Mouse (Mus musculus): Measurements from ENCODE around the gene Orc5.

Orc5 gene

DNA sequence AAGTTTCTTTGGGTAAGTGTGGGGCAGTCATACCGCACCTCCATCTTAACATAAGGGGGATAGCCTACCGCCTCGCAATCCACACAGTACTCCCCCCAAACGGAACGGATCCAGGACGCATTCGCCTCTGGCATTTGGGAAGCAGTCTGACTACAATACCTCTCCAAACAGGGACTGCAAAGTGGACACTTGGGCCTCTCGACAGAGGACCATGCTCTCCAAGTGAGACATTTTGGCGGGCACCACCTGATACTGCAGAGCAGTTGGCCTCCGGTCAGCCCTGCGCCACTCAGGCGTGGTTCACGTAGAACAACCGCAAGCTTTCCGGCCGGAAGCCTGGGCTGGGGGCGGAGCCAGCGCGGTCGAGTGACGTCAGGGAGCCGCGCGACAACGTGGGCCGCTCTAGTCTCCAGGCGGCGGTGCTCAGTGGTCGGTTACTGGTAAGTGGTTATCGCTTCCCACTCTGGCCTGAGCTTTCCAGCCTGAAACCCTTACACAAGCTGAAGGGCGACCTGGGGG, at the start of gene Orc5:
Orc5 (minus strand) TSS at position 397 of the 519 bp plus-strand sequence.
- DNase-seq (ENCODE audit: low spot score), result peak; percentile 93

DNA sequence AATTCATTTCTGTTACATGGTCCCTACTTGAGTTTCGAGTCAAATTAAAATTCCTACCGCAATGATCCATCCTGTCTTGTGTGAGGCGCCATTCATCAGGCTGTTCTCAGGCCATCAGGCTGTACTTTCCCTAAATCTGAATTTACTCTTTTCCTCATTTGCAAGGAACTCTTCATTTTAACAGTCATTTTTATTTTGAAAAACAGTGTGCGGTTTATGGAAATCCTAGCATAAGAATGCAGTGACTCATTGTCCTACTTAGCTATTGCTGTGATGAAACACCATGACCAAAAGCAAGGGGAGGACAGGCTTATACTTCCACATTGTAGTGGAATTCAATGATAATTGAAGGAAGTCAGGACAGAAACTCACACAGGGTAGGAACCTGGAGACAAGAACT, 46.8 kb upstream of the Orc5 start:
- DNase-seq (ENCODE audit: low spot score), result peak; percentile 18

DNA sequence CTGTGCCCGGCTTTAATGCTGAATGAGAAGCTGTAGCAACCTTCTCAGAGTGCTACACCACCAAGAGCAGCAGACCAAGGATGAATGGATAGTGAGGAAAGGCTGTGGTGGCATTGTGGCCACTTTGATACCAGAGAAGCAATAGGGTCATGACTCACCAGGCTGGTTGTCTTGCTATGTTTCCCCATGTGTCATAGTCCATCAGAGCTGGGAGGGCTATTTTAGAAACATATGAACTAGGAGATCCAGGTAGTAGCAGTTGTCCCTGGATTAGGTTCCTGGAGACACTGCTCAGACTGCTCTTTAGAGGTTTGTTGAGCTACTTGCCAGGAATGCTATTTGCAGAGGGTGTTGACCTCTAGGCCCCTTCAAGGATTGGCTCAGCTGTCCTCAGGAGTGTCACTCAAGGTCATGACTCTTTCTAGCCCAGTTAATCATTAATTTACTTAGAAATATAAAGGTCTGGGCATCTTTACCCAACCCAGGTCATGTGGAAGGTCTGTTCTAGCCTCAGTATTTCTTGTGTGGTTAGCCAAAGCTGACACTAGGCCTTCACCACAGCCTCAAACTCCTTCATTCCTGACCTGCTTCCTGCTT, 39.2 kb upstream of the Orc5 start:
- DNase-seq (ENCODE audit: low spot score), result no peak

DNA sequence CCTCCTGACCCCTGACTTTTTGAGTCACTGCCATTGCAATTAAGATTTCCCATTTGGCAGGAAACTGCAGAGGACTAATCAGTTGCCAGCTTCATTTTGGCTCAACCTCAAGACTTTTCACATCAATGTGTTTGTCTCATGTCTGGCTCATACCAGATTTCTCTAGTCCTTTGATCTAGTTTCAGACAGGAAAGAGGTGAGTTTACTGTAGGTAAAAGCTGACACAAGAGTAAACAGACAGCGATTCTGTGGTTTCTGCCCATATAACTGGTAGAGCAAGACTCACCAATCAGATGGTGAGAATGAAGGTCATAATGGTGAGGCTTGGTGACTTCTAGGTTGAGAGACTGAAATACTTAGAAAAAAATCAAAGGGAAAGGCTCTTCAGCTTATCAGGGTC, 37.3 kb upstream of the Orc5 start:
- DNase-seq (ENCODE audit: low spot score), result no peak

DNA sequence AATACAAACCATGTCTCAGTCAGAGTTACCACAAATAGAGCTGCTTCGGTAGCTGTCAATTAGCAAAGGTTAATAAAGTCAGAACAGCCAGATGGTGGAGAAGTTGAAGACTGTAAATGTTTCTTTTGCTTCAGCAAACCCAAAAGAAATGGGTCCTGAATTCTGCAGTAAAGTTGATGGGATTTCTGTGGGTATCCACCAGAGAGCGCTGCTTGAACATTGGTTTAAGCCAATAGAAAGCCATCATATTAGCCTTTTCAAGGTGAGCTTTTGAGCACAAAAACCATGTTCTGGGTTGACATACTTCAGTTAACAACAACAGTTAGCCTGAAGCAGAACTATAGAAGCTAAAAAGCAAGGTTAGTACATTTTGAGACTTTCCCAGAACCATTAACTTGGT, 34.3 kb upstream of the Orc5 start:
- peak; percentile 14 for DNase-seq (ENCODE audit: low spot score)

DNA sequence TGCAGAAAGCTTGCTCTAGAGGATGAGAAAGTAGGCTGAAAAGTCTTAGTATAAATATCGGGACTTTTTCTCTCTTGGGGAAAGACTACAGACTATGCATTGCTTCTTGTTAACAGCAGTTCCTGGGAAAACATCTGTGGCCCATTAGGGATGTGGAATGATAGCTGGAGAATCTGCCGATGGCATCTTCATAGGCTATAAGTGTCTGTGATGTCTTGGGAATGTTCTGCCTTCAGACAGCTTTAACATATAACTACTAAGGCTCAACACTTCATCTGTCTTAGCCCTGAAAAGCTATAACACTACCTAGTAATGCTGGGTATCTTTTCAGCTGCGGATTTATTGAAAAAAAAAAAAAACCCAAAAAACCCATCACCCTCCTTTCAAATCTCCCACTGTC, 27.8 kb upstream of the Orc5 start:
- DNase-seq (ENCODE audit: low spot score), result no peak

DNA sequence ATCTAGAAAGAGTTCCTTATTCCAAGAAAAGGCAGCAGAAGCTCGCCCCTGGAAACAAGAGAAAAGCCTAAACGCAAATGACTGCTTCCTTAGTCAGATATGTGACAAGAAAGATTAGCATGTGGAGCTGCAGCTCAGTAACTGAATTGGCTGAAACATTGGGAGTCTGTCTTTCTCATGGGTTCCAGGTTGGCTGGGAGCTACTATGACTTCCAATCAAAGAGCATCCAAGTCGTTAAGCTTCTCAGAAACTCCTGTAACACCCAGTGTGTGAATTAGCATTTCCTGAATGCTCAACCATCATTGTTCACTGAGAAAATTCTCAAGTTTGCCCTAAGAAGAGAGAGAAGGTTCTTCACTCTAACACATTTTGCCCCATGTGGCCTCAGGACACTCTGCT, 24.5 kb upstream of the Orc5 start:
- DNase-seq (ENCODE audit: low spot score), result no peak

DNA sequence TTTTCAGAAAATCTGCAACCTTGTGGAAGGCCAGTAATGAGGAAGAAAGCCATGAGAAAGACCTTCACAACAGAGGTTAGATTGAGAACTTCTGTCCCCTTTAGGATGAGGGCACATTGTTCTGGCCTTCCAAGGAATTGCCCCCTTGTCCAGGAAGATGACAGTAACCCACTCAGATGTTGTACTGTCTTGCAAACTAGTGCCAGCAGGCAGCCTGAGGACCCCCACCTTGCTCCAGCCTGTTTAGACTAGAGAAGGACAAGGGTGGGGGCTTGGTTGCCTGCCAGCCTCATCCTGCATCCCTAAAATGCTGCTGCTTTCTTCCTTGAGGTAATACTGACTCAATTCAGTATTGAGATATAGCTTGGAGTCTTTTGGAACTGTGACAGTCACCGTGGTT, 23.9 kb upstream of the Orc5 start:
- no peak for DNase-seq (ENCODE audit: low spot score)

DNA sequence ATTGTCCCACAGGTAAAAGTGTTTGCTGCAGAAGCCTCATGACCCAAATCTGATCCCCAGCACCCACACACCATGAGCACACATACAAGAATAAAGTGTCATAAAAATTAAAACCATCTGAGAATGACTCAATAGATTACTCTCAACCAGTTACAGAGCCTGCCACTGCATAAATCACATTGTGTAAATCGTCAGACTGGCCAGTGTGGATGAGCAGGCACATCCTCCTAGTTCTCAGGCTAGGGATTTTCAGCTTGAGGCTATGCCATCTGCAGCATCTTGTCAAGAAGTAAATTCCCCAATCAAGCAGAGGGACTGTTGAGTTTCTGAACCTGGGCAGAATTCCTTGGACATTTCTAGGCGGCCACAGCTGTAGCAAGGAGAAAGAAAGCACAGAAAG, 23.5 kb upstream of the Orc5 start:
- no peak for DNase-seq (ENCODE audit: low spot score)

DNA sequence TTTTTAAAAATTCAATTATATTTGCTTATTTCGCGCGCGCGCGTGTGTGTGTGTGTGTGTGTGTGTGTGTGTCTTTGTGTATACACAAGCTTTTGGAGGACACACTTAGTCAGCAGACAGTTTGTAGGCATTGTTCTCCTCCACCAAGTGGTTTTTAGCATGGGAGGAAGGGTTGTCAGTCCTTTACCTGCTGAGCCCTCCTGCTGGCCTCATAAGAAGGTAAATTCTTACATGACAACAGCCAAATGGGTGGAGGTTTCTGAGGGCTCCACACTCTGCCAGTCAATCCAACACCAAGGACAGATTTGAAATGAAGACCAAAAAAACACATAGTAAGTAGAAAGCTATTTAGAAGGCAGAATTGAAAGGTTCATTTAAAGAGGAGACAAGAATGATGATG, 22.7 kb upstream of the Orc5 start:
- DNase-seq (ENCODE audit: low spot score), result no peak

DNA sequence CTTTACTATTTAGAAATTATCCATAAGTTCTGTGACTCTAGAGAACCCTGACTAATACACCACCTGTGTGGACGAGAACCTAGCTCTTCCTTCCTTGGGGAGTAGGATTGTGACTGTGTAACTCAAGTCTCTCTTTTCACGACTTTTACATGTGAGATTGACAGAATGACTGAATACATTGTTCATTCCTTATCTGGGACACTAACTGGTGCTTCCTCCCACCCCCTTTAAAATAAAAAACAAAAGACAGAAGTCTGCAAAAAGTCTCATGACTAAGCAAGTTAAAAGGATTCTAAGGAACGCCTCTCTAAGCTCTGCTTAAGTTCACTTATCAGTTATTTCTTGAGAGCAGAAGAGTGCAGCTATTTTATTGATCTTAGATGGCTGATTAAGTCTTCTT, 22.2 kb upstream of the Orc5 start:
- DNase-seq (ENCODE audit: low spot score), result no peak

DNA sequence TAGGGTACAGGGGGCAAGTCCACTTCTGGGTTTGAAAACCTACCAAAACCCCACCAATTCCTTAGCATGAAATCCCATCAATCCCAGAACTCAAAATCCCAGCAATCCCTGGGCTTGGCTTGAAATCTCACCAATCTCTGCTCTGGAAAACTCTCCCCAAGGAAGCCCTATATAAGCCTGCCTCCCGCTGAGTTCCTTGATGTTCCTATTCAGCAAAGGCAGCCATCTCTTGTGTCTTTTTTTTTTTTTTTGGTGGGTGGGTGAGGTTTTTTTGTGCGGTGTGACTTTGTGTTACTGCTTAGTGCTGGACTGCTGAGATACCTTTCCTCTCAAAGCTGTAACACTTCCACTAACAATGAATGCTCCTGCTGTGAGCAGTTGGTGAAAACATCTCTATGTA, 15.5 kb upstream of the Orc5 start:
- no peak for DNase-seq (ENCODE audit: low spot score)

DNA sequence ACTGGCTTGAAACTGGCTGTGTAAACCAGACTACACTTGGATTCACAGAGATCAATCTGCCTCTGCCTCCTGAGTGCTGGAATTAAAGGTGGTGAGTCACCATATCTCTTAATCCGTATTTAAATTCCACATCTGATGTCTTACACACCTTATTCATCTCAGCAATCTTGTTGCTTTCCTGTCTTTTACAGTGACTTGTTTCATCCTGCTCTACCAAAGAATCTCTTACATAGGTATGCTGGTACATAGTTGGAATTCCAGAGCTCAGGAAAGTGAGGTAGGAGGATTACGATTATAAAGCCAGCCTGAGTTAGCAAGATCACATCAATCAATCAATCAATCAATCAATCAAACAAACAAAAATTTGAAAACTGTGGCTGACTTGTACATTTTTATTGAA, 9.6 kb upstream of the Orc5 start:
- DNase-seq (ENCODE audit: low spot score), result no peak

DNA sequence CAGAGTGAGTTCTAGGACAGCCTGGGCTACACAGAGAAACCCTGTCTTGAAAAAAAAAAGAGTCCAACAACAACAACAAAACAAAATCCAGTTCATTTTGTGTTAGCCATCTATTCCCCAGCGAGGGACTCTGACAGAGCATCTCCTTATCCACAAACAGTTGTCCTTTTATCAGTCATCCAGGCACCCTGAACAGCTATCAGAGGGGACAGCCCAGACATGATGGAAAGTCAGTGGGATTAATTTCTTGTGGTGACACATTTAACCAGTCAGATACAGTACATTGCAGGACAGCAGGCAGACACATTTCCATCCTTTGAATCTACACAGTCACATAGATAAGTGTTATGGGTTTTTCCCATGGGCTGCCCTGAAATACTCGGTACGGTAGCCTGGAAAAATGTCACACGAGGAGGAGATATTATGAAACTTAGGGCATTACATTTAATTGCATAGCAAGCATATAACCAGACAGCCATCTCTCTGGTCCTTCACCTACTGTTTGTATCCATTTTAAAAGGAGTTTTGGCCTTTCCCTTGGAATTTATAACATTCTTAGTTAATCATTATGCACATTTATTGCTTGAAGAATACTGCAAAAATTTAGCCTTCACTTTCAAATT, 7.4 kb upstream of the Orc5 start:
- no peak for DNase-seq (ENCODE audit: low spot score)

DNA sequence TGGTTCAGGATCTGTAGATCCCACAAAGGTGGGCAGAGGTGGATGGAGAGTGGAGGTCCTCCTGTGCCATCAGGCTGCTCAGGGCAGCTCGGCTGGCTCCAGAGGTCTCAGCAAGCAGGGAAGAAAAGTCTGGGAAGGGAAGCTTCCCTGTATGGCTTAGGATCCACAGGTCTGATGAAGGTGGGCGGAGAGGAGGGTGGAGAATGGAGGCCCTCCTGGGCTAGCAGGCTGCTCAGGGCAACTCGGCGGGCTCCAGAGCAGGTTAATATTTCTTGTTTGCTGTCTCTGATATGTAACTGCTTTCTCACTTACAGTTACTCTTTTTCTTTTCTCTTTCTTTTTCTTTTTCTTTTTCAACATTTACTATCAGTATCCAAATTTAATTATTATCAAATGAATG, 6.5 kb upstream of the Orc5 start:
- no peak for DNase-seq (ENCODE audit: low spot score)

DNA sequence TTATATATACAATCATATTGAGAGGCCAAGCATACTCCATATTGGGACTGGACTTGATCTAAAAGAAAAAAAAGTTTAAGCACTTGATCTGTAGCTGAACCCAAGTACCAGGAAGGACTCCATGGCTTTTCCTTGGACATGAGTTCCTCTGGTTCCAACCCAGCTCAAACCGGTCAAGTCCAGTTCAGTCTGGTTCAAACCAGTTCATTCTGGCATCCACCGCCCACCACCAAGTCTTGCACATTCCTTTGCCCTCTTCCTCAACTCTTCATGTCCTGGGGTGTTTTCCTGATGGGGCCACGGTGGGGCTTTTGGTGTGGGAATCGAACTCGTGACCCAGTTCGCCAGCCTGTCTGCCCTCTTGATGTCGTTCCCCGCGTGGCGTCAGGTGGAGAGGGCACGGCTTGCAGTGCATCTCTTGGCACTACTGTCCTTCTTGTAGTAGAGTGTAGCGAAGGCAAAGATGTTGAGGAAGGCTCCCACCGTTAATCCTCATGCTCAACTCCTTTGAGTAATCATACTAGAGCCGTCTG, 2.1 kb upstream of the Orc5 start:
- DNase-seq (ENCODE audit: low spot score), result no peak

DNA sequence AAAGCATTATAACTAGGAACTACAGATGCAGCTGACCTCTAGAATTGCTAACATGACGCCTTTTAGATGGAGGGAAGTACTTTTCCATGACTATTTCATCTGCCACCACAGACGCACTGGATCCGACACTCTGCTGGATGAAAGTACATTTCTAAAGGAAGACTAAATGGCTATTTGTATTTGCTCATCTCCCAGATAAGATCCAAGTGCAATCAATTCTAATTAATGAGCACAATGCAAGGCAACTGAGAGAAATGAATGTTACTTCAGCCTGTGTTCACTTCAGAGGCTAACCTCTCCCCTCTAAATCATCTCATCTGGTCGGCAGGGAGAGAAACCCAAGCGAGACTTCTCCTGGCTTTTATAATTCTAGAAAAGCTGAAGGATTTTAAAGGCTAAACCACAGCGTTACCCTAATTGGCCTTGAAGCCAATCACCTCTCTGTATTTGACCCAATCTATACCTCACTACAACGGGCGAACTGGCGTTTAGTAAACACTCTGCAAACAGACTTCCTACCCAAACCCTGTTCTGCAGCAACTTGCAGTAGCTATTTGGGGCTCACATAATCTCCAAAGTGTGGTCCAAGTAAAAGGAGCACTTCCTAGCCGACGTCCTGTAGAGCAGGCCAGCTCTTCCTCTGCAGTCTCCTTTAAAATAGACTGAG, 730 bp downstream of the Orc5 start:
- peak; percentile 45 for DNase-seq (ENCODE audit: low spot score)

DNA sequence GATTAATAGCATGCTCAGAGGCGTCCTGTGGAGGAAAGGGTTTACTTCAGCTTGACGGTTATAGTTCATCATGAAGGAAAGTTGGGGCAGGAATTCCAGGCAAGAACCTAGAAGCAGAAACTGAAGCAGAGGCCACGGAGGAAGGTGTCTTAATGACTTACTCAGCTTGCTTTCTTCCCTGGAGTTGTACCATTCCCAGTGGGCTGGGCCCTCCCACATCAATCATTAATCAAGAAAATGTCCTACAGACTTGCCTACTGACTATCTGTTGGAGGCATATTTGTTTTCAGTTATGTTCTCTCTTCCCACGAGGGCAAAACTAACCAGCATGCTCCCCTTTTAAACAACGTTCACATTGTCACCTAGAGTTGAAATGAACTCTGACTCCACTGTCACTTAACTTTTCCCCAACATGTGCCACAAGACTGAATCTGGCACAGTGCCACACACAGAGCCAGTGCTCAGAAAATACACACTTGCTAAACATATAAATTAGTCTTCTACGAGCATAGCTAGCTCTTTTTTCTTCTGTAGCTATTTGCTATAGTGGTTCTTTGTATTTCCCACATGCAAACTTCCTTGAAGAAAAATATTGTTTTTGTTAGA, 1.6 kb downstream of the Orc5 start:
- peak; percentile 69 for DNase-seq (ENCODE audit: low spot score)

DNA sequence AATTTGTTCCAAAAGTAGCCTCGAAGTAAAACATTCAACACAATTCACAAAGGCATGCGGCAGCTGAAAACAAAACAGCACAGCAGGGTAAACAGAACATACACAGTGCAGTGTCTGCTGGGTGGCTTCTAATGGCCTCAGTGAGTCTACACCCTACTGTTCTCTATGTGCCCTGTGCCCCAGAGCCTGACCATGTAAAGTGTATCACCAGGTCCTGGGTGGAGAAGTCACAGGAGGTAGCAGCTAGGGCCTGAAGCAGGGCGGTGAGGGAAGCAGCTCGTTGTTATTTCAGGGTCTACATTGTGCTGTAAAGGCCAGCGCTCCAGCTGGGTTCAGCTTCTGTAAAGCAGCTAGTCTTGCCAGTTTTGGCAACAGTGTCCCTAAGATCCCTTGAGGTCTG, 3.7 kb downstream of the Orc5 start:
- DNase-seq (ENCODE audit: low spot score), result no peak

DNA sequence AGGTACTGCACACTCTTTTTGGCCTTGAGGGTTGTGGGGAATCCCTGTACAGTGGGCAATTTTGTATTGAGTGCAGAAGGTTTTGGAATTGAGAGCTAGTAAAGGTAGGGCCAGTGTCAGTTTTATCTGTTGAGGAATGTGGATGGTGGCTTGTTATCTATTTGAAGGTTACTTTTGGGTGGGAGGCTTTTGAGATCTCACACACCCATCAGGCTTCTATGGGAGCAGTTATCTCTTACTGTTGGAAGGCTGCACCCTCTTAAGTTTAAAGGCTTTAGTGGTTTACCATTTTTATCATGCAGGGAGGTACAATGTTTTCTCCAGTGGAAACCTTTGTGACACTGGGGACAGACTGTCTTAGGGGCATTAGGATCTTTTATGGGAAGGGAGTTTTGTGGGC, 4.9 kb downstream of the Orc5 start:
- no peak for DNase-seq (ENCODE audit: low spot score)

DNA sequence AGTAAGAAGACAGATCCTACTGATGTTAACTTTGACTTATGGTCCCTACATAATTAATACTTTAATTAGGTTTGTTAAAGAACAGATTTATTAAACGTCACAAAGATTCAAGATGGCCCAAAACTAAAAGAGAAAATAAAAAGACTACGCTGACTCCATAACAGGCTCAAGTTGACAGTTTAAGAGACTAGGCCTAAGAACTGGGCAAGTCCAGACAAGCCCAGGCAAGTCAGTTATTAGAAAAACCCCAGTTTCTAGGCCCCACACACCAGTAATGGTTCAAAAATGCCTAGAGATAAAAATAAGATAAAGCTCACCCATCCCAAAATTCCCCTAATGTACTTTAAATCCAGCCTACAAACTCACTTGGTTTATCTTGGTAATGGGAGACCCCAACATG, 7.6 kb downstream of the Orc5 start:
- DNase-seq (ENCODE audit: low spot score), result no peak

DNA sequence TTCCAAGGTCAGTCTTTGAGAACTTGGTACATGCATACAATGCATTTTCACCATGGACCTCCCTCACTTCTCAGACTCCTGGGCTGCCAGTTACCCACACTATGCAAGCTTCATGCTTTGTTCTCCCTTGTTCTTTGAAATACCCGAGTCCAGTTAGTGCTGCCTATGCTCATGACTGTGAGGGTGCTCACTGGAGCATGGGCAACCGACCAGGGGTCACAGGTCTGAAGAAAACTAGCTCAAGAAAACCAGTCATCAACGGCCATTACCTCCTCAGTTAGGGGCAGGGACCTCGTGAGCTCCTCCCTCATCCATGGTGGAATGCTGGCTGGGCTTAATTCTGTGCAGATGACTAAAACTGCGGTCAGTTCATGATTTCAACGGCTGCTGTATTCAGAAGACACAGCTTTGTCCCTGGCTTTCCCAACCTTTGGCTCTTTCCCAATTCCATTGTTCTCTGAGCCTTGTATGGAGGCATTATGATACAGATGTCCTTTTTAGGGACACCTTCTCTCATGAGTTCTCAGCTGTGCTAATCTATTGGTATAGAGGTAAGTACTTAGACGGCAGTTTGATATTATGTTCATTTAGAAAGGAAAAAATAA, 11.1 kb downstream of the Orc5 start:
- DNase-seq (ENCODE audit: low spot score), result no peak

DNA sequence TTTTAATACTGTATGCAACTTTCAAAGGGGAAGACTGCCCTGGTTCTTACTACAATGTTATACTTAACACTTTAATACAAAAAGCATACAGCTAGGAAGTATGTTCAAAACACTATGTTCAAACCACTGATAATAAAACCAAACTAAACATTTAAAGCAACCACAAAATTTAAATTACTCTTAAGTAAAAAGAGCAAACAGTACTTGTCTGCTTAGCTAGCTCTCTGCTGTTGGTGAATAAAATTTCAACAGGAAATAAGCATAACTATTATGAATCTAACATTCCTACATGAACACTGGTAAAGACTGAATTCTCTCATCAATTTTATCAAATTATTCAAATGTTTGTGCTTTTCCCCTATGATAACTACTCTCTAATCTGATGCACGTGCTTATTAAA, 13.5 kb downstream of the Orc5 start:
- no peak for DNase-seq (ENCODE audit: low spot score)

Data from adipocyte (in vitro differentiated cells).